9 mouse cellular contexts compared by ENCODE assay signal in the genomic region with DNA sequence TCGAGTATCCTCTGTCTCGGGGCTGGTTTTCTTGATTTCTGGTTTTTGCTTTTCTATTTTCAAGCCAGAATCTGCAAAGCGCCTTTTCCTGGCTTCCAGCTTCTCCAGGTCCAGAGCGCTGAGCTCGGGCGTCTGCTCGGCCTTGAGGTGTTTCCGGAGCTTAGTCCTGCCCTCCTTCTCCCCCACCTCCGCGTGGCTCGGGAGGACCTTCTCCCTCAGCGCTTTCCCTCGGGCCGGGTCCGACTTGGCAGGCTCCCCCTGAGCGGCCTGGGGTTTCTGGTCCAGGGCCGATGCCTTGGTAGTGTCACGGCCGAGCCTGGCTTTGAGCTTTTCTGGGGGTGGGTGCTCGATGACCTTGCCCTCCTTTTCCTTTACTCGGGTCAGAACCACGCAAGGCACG. TPM values are rescaled to one million over a fixed set of nuclear protein-coding genes. Genes with fewer than 3 reads are reported as not detected.
DNase-seq lines count a peak whose midpoint lies in the region; ATAC-seq and TF ChIP-seq lines count a peak whose summit lies in the region.
"Had no signal": no experiment of that assay in that cellular context is flagged by ENCODE, and none has a peak within 500 bp of the region (broad histone marks: within the 10 kb centered on the region; RNA-seq: fewer than 3 reads in every experiment).

No protein-coding gene starts in this region.

- no peak for TF ChIP-seq EP300 in heart, adult 2 months (IDR thresholded peaks at IDR 0.05; ENCODE audit: insufficient read depth, low read depth, low read length)

- 78% methylated on average over 23 of the region's 23 CpGs for WGBS in heart, adult 2 months
- WGBS in forebrain, embryonic 14.5 days: 81% methylated on average over 23 of the region's 23 CpGs
- WGBS in stomach, embryonic 15.5 days: 77% methylated on average over 23 of the region's 23 CpGs
- 75% methylated on average over 23 of the region's 23 CpGs for WGBS in thymus, adult 2 months

- H3K4me3 ChIP-seq in heart, adult 2 months: no peak overlapping the region
- H3K4me3 ChIP-seq in forebrain, embryonic 14.5 days (ENCODE audit: low read depth, low read length): no peak overlapping the region
- H3K4me3 ChIP-seq in stomach, embryonic 15.5 days (replicated peaks): no peak overlapping the region
- no peak overlapping the region for H3K4me3 ChIP-seq in thymus, adult 2 months (ENCODE audit: control insufficient read depth, insufficient read depth, low read length)

- TF ChIP-seq POLR2A in heart, adult 2 months (IDR thresholded peaks at IDR 0.05; ENCODE audit: insufficient read depth, low read depth, low read length): no peak
- TF ChIP-seq POLR2A in thymus, adult 2 months (IDR thresholded peaks at IDR 0.05; ENCODE audit: control insufficient read depth, extremely low read depth, insufficient read depth, low read length, poor library complexity): no peak

- peak in 1 of 2 experiments; percentile 28 for DNase-seq in heart, adult 2 months
- DNase-seq in heart, adult 8-10 months (ENCODE audit: low spot score): no peak
- DNase-seq in ovary, adult 18-20 months (ENCODE audit: low spot score): peak; percentile 50
- no peak for DNase-seq in ovary, postnatal 10 days (ENCODE audit: low spot score)
- DNase-seq in forebrain, embryonic 14.5 days (ENCODE audit: low spot score): no peak
- DNase-seq in thymus, adult 2 months: no peak
- no peak for DNase-seq in layer of hippocampus, adult 11-12 months (ENCODE audit: low spot score)

- ATAC-seq in forebrain, embryonic 14.5 days: no peak; the same call in 1 of the 2 replicates
- ATAC-seq in stomach, embryonic 15.5 days (ENCODE audit: insufficient read depth, low FRiP score, low read depth): no peak

- no peak for TF ChIP-seq CTCF in heart, adult 2 months (IDR thresholded peaks at IDR 0.05)
- no peak for TF ChIP-seq CTCF in thymus, adult 2 months (IDR thresholded peaks at IDR 0.05; ENCODE audit: borderline replicate concordance, control insufficient read depth, extremely low read depth, insufficient read depth, low read length, poor library complexity)

- H3K4me1 ChIP-seq in heart, adult 2 months (ENCODE audit: control insufficient read depth, insufficient read depth, low read length): no peaks in the 10 kb centered on the region
- H3K4me1 ChIP-seq in forebrain, embryonic 14.5 days (ENCODE audit: control insufficient read depth, insufficient read depth, low read length): no peaks in the 10 kb centered on the region
- no peaks in the 10 kb centered on the region for H3K4me1 ChIP-seq in stomach, embryonic 15.5 days
- no peaks in the 10 kb centered on the region; the same call in 1 of the 2 replicates for H3K4me1 ChIP-seq in thymus, adult 2 months (replicated peaks; ENCODE audit: control insufficient read depth, insufficient read depth, low read length)

- no peaks in the 10 kb centered on the region for H3K79me2 ChIP-seq in heart, adult 2 months (replicated peaks; ENCODE audit: control insufficient read depth, insufficient read depth, low read length)

- H3K36me3 ChIP-seq in heart, adult 2 months (ENCODE audit: control insufficient read depth, insufficient read depth, low read length): no peaks in the 10 kb centered on the region
- H3K36me3 ChIP-seq in forebrain, embryonic 14.5 days (ENCODE audit: control insufficient read depth, insufficient read depth, low read length): peaks cover 94% of the 10 kb centered on the region
- peaks cover 81% of the 10 kb centered on the region for H3K36me3 ChIP-seq in stomach, embryonic 15.5 days
- H3K36me3 ChIP-seq in thymus, adult 2 months (ENCODE audit: control insufficient read depth, insufficient read depth, low read length): peaks cover 78% of the 10 kb centered on the region

- H3K9me3 ChIP-seq in forebrain, embryonic 14.5 days (replicated peaks; ENCODE audit: control insufficient read depth, low read length): no peaks in the 10 kb centered on the region
- no peaks in the 10 kb centered on the region for H3K9me3 ChIP-seq in stomach, embryonic 15.5 days

- H3K27me3 ChIP-seq in heart, adult 2 months (ENCODE audit: control insufficient read depth, insufficient read depth, low read length): no peaks in the 10 kb centered on the region
- H3K27me3 ChIP-seq in forebrain, embryonic 14.5 days (replicated peaks; ENCODE audit: control insufficient read depth, insufficient read depth, low read length): no peaks in the 10 kb centered on the region
- no peaks in the 10 kb centered on the region for H3K27me3 ChIP-seq in stomach, embryonic 15.5 days (replicated peaks)
- H3K27me3 ChIP-seq in thymus, adult 2 months (ENCODE audit: control insufficient read depth, insufficient read depth, low read length): no peaks in the 10 kb centered on the region

- no peak overlapping the region for H3K9ac ChIP-seq in heart, adult 2 months (ENCODE audit: low read depth, low read length)
- no peak overlapping the region for H3K9ac ChIP-seq in forebrain, embryonic 14.5 days (ENCODE audit: low read length)
- no peak overlapping the region for H3K9ac ChIP-seq in stomach, embryonic 15.5 days

- H3K27ac ChIP-seq in heart, adult 2 months: peak overlapping the region; percentile 47
- peak overlapping the region; percentile 77 for H3K27ac ChIP-seq in forebrain, embryonic 14.5 days (ENCODE audit: low read depth, low read length)
- peak overlapping the region; percentile 90 for H3K27ac ChIP-seq in stomach, embryonic 15.5 days
- H3K27ac ChIP-seq in thymus, adult 2 months (ENCODE audit: control insufficient read depth, insufficient read depth, low read length): no peak overlapping the region

- intact Hi-C loops in heart, adult 2 months (cut with DNase I): no loop called here

- H3K4me2 ChIP-seq in forebrain, embryonic 14.5 days (ENCODE audit: low read length): no peak overlapping the region
- H3K4me2 ChIP-seq in stomach, embryonic 15.5 days: no peak overlapping the region

RNA-seq across cellular contexts. Expression of a gene that starts 33.8 kb away (rescaled TPM):
- 10 to 100 TPM; 22.9 to 26.4 TPM for total RNA-seq in heart, adult 2 months (2021)
- 23.3 and 29.9 TPM in 2 replicates for polyA plus RNA-seq in heart, adult 2 months (2012; rRNA removed)
- total RNA-seq in heart, adult 8-10 months (2022): 10 to 100 TPM; 24.8 to 28.4 (median 26.5) TPM
- polyA plus RNA-seq in forebrain, embryonic 14.5 days (2014; fragmentation: Nextera tagmentation; extraction: Ambion mirVana): 41.3 and 46.5 TPM in 2 replicates
- polyA plus RNA-seq in stomach, embryonic 15.5 days (2015; fragmentation: Nextera tagmentation; extraction: Ambion mirVana): 27.5 and 30.9 TPM in 2 replicates
- 87.3 and 98.6 TPM in 2 replicates for polyA plus RNA-seq in thymus, adult 2 months (2012; rRNA removed)

RNA-seq across cellular contexts. Expression of a gene that starts 42.3 kb away (rescaled TPM):
- 1 to 10 TPM; 1.6 to 2.2 TPM for total RNA-seq in heart, adult 2 months (2021)
- polyA plus RNA-seq in heart, adult 2 months (2012; rRNA removed): 0.94 and 2.4 TPM in 2 replicates
- total RNA-seq in heart, adult 8-10 months (2022): 1 to 10 TPM in 1 of 4 experiments, under 1 TPM in 3; 0.82 to 1.5 (median 0.93) TPM
- 0.33 TPM in 1 of 2 replicates, not detected in the other for polyA plus RNA-seq in forebrain, embryonic 14.5 days (2014; fragmentation: Nextera tagmentation; extraction: Ambion mirVana)
- not detected in 2 replicates for polyA plus RNA-seq in stomach, embryonic 15.5 days (2015; fragmentation: Nextera tagmentation; extraction: Ambion mirVana)
- polyA plus RNA-seq in thymus, adult 2 months (2012; rRNA removed): 0.40 and 0.42 TPM in 2 replicates

RNA-seq across cellular contexts. Expression of a gene that starts 57.6 kb away (rescaled TPM):
- total RNA-seq in heart, adult 2 months (2021): 1,000 to 10,000 TPM; 1,066 to 1,498 TPM
- polyA plus RNA-seq in heart, adult 2 months (2012; rRNA removed): 973 and 1,028 TPM in 2 replicates
- total RNA-seq in heart, adult 8-10 months (2022): 1,000 to 10,000 TPM; 1,512 to 1,942 (median 1,609) TPM
- polyA plus RNA-seq in forebrain, embryonic 14.5 days (2014; fragmentation: Nextera tagmentation; extraction: Ambion mirVana): not detected in 2 replicates
- polyA plus RNA-seq in stomach, embryonic 15.5 days (2015; fragmentation: Nextera tagmentation; extraction: Ambion mirVana): 2.4 and 2.8 TPM in 2 replicates
- 3.3 and 36.2 TPM in 2 replicates for polyA plus RNA-seq in thymus, adult 2 months (2012; rRNA removed)
- total RNA-seq: layer of hippocampus, postnatal 36 days had no signal

Comparison
In these comparisons a context has a peak if more than half of its experiments do, and no peak if none do; other contexts are left out.
1. RNA of a gene that starts 57.6 kb away (polyA plus RNA-seq): 973 to 1,028 TPM in heart, adult 2 months; 3.3 to 36.2 TPM in thymus, adult 2 months, 2.4 to 2.8 TPM in stomach, embryonic 15.5 days and not detected in forebrain, embryonic 14.5 days; every median in the first group is over 10 times any median in the second.